Mouse (Mus musculus) MEL (cell line): ENCODE results near the gene Gli3.

Experiments used
- CTCF ChIP-seq, 3 experiments: IDR thresholded peaks in 2 of 3; conservative IDR thresholded peaks in 1 of 3; 2 replicates each; pipeline ENCODE4 v1.5.1; 2011 to 2012; ENCODE audit warnings: low read length in 3 of 3, low read depth in 2 of 3, mild to moderate bottlenecking in 2 of 3, improper control_type of control experiment in 1 of 3, inconsistent platforms in 1 of 3, mixed read lengths in 1 of 3, moderate library complexity in 1 of 3; ENCODE audit not compliant: control insufficient read depth in 1 of 3, insufficient read depth in 1 of 3, poor library complexity in 1 of 3, severe bottlenecking in 1 of 3
- EP300 ChIP-seq, 2 experiments: IDR thresholded peaks; 2 replicates each; pipeline ENCODE4 v1.6.1; 2011; ENCODE audit warnings: improper control_type of control experiment in 2 of 2, low read length in 2 of 2, low read depth in 1 of 2, mild to moderate bottlenecking in 1 of 2
- MXI1 ChIP-seq: IDR thresholded peaks from 2 replicates; pipeline ENCODE4 v1.6.1; 2011; ENCODE audit warnings: mild to moderate bottlenecking, low read depth, low read length, improper control_type of control experiment
- NELFE ChIP-seq: IDR thresholded peaks from 2 replicates; pipeline ENCODE4 v1.6.1; 2011; ENCODE audit warnings: low read depth, low read length, improper control_type of control experiment
- POLR2A ChIP-seq, 2 experiments: IDR thresholded peaks; 2 replicates each; pipeline ENCODE4 v1.6.1; 2011 to 2012; ENCODE audit warnings: low read length in 2 of 2, mild to moderate bottlenecking in 2 of 2, control low read depth in 1 of 2, improper control_type of control experiment in 1 of 2, low read depth in 1 of 2, moderate library complexity in 1 of 2; ENCODE audit not compliant: control insufficient read depth in 1 of 2, insufficient read depth in 1 of 2, poor library complexity in 1 of 2
- RAD21 ChIP-seq: IDR thresholded peaks from 2 replicates; pipeline ENCODE4 v1.6.1; 2011; ENCODE audit warnings: mild to moderate bottlenecking, low read depth, low read length, improper control_type of control experiment
- RCOR1 ChIP-seq: IDR thresholded peaks from 2 replicates; pipeline ENCODE4 v1.6.1; 2012; ENCODE audit warnings: low read depth, mild to moderate bottlenecking, inconsistent platforms, low read length, improper control_type of control experiment
- USF2 ChIP-seq, 2 experiments: IDR thresholded peaks; 2 replicates each; pipeline ENCODE4 v1.6.1; 2011 to 2012; ENCODE audit warnings: improper control_type of control experiment in 2 of 2, low read length in 2 of 2, borderline replicate concordance in 1 of 2, inconsistent platforms in 1 of 2, low read depth in 1 of 2, mild to moderate bottlenecking in 1 of 2; ENCODE audit not compliant: insufficient read depth in 1 of 2
- ZNF384 ChIP-seq: IDR thresholded peaks from 2 replicates; pipeline ENCODE4 v1.6.1; 2012; ENCODE audit warnings: low read depth, mild to moderate bottlenecking, inconsistent platforms, low read length, improper control_type of control experiment

DNA sequence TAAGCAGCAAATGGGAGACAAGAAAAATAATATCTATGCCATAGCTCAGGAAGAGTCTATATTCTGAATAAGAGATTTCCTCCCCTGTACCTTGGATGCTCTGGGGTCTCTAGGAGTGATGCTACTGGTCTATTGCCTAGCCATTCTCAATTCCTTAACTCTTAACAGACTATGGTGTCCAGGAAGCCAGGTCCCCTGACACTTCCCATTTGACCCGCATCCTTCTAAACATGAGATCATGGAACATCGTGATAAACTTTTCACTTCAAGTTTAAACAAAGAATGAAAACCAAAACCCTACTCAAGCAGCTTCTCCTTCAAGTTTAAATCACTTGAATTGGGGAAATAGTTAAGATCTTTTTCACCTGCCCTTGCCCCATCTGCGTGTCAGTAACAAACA, 279.3 kb downstream of the Gli3 start:
- TF ChIP-seq MXI1: no peak
- TF ChIP-seq CTCF (IDR thresholded peaks at IDR 0.05 in 2 of 3, conservative IDR thresholded peaks at IDR 0.05 in 1 of 3; ENCODE audit: control insufficient read depth in 1 of 3, insufficient read depth in 1 of 3, low read depth in 2 of 3, low read length in 3 of 3, poor library complexity in 1 of 3, severe bottlenecking in 1 of 3): no peak
- no peak for TF ChIP-seq RAD21
- TF ChIP-seq USF2 (IDR thresholded peaks at IDR 0.05; ENCODE audit: borderline replicate concordance in 1 of 2, insufficient read depth in 1 of 2, low read depth in 1 of 2, low read length in 2 of 2): no peak
- no peak for TF ChIP-seq POLR2A (IDR thresholded peaks at IDR 0.05; ENCODE audit: control insufficient read depth in 1 of 2, insufficient read depth in 1 of 2, low read depth in 1 of 2, low read length in 2 of 2, poor library complexity in 1 of 2)
- no peak for TF ChIP-seq RCOR1
- TF ChIP-seq ZNF384: no peak
- TF ChIP-seq EP300 (IDR thresholded peaks at IDR 0.05; ENCODE audit: low read depth in 1 of 2, low read length in 2 of 2): no peak
- no peak for TF ChIP-seq NELFE
